ENCODE assay signal across 17 mouse cellular contexts in genomic region chr9:82967076-82967621, GRCm38 (mm10). TPM values are rescaled to one million over a fixed set of nuclear protein-coding genes. Genes with fewer than 3 reads are reported as not detected.
DNase-seq lines count a peak whose midpoint lies in the region; ATAC-seq and TF ChIP-seq lines count a peak whose summit lies in the region.
"Had no signal": no experiment of that assay in that cellular context is flagged by ENCODE, and none has a peak within 500 bp of the region (broad histone marks: within the 10 kb centered on the region; RNA-seq: fewer than 3 reads in every experiment).

No protein-coding gene starts in this region.

- no peaks in the 10 kb centered on the region for H3K27me3 ChIP-seq in kidney, postnatal 0 days (ENCODE audit: insufficient read depth, low read length)
- H3K27me3 ChIP-seq: embryonic facial prominence, embryonic 13.5 days; forebrain, embryonic 13.5 days; liver, embryonic 15.5 days; neural tube, embryonic 13.5 days had no signal

- no peak overlapping the region for H3K4me2 ChIP-seq in kidney, postnatal 0 days (ENCODE audit: low read length)
- H3K4me2 ChIP-seq: embryonic facial prominence, embryonic 13.5 days; forebrain, embryonic 13.5 days; liver, embryonic 15.5 days; neural tube, embryonic 13.5 days had no signal

- WGBS in kidney, postnatal 0 days, result 69% methylated on average over 8 of the region's 8 CpGs

- intact Hi-C loops in heart, postnatal 36 days (cut with DNase I), result no loop called here

- peaks cover 3% of the 10 kb centered on the region; the same call in 1 of the 2 replicates for H3K4me1 ChIP-seq in kidney, postnatal 0 days (replicated peaks; ENCODE audit: insufficient read depth, low read length)

- no peak for TF ChIP-seq CTCF in kidney, postnatal 0 days (IDR thresholded peaks at IDR 0.05; ENCODE audit: low read depth)

- no peak for ATAC-seq in kidney, postnatal 0 days (replicated peaks; ENCODE audit: low FRiP score, low read depth)
- ATAC-seq in frontal cortex, adult (ENCODE audit: low TSS enrichment), result no peak
- ATAC-seq: forebrain, embryonic 13.5 days had no signal

- H3K9ac ChIP-seq in kidney, postnatal 0 days (ENCODE audit: low read depth, low read length), result no peak overlapping the region
- H3K9ac ChIP-seq: embryonic facial prominence, embryonic 13.5 days; forebrain, embryonic 13.5 days; liver, embryonic 15.5 days; neural tube, embryonic 13.5 days had no signal

- H3K27ac ChIP-seq in kidney, postnatal 0 days, result peak overlapping the region; percentile 19; the same call in 1 of the 2 replicates
- H3K27ac ChIP-seq: embryonic facial prominence, embryonic 13.5 days; forebrain, embryonic 13.5 days; liver, embryonic 15.5 days; neural tube, embryonic 13.5 days had no signal

- peaks cover 3% of the 10 kb centered on the region; the same call in 1 of the 2 replicates for H3K36me3 ChIP-seq in kidney, postnatal 0 days (ENCODE audit: insufficient read depth, low read length)
- H3K36me3 ChIP-seq: embryonic facial prominence, embryonic 13.5 days had no signal

- no peaks in the 10 kb centered on the region for H3K9me3 ChIP-seq in kidney, postnatal 0 days (replicated peaks; ENCODE audit: low read length)
- H3K9me3 ChIP-seq: embryonic facial prominence, embryonic 13.5 days; forebrain, embryonic 13.5 days; liver, embryonic 15.5 days; neural tube, embryonic 13.5 days had no signal

- H3K4me3 ChIP-seq in kidney, postnatal 0 days (replicated peaks; ENCODE audit: low read depth, low read length), result no peak overlapping the region
- H3K4me3 ChIP-seq: embryonic facial prominence, embryonic 13.5 days; forebrain, embryonic 13.5 days; liver, embryonic 15.5 days; neural tube, embryonic 13.5 days had no signal

- DNase-seq in adrenal gland, postnatal 14 days, result peak; percentile 45
- DNase-seq in adrenal gland, postnatal 4 days (ENCODE audit: low spot score in 2 of 2), result no peak
- DNase-seq in kidney, postnatal 0 days (ENCODE audit: low spot score), result no peak
- no peak for DNase-seq in kidney, postnatal 4 days
- peak; percentile 49 for DNase-seq in MN1 (ENCODE audit: low spot score)
- peak; percentile 30 to 33 for DNase-seq in heart, postnatal 36 days
- no peak for DNase-seq in yolk sac, embryonic 10.5 days (ENCODE audit: low spot score)
- DNase-seq: gastrocnemius, postnatal 36 days; layer of hippocampus, postnatal 36 days; left cerebral cortex, postnatal 4 days; spleen, adult 18-20 months; thymus, postnatal 4 days had no signal

RNA-seq across cellular contexts. Expression of gene Phip, which starts 8.2 kb away (rescaled TPM):
- total RNA-seq in adrenal gland, postnatal 14 days (2021), result 67.4 and 76.9 TPM in 2 replicates
- total RNA-seq in adrenal gland, postnatal 4 days (2021), result 10 to 100 TPM; 89.2 to 96.2 TPM
- 49.6 and 54.4 TPM in 2 replicates for polyA plus RNA-seq in kidney, postnatal 0 days (2015; fragmentation: Nextera tagmentation; extraction: Ambion mirVana)
- 10 to 100 TPM; 33.3 to 33.5 TPM for total RNA-seq in heart, postnatal 36 days (2021)

Comparison
In these comparisons a context has a peak if more than half of its experiments do, and no peak if none do; other contexts are left out.
1. DNase-seq: peak in adrenal gland, postnatal 14 days (single experiment), MN1 (single experiment) and heart, postnatal 36 days (2 of 2); none in adrenal gland, postnatal 4 days (0 of 2), kidney, postnatal 0 days (single experiment), kidney, postnatal 4 days (0 of 2) and yolk sac, embryonic 10.5 days (single experiment).